Mouse (Mus musculus) forebrain, postnatal 0 days (tissue): ENCODE measurements at regions not wholly inside any gene's neighbourhood (a gene's known extent, or its start where the extent isn't known, plus 50 kb on each side); places are given as distances from the start of the nearest gene placed in this dataset.

Experiments used
- ATAC-seq: fragments of 200-750 bp; cut with Nextera tagmentation; 2 replicates; pipeline ENCODE4 v1.8.0; 2017; ENCODE audit warnings: mild to moderate bottlenecking, moderate library complexity
- DNase-seq: peaks from one replicate; pipeline ENCODE4 v3.0.0-alpha.2; 2015
- H3K27ac ChIP-seq: fragments of 300-500 bp; sonication (generic); 2 replicates; pipeline ENCODE4 v1.5.1; 2014; ENCODE audit warnings: low read depth, mild to moderate bottlenecking, antibody characterized with exemption, low read length, moderate library complexity, mixed read lengths
- H3K27me3 ChIP-seq: fragments of 300-500 bp; sonication (generic); 2 replicates; pipeline ENCODE4 v1.6.1; 2014; ENCODE audit warnings: mild to moderate bottlenecking, low read length, mixed read lengths; ENCODE audit not compliant: insufficient read depth
- H3K36me3 ChIP-seq: fragments of 300-500 bp; sonication (generic); 2 replicates; pipeline ENCODE4 v1.6.1; 2014; ENCODE audit warnings: mild to moderate bottlenecking, moderate library complexity; ENCODE audit not compliant: insufficient read depth
- H3K4me1 ChIP-seq: fragments of 300-500 bp; sonication (generic); 2 replicates; pipeline ENCODE4 v1.6.1; 2014; ENCODE audit warnings: antibody characterized with exemption; ENCODE audit not compliant: insufficient read depth
- H3K4me2 ChIP-seq: fragments of 300-500 bp; sonication (generic); 2 replicates; pipeline ENCODE4 v1.6.1; 2014; ENCODE audit warnings: low read depth, mild to moderate bottlenecking, moderate library complexity
- H3K4me3 ChIP-seq: fragments of 300-500 bp; sonication (generic); 2 replicates; pipeline ENCODE4 v1.5.1; 2014; ENCODE audit warnings: low read depth, low read length, mixed read lengths
- H3K9ac ChIP-seq: fragments of 300-500 bp; sonication (generic); 2 replicates; pipeline ENCODE4 v1.6.1; 2014; ENCODE audit warnings: mild to moderate bottlenecking
- H3K9me3 ChIP-seq: fragments of 300-500 bp; sonication (generic); 2 replicates; pipeline ENCODE4 v1.6.1; 2016; ENCODE audit warnings: low read length
- CTCF ChIP-seq: sonication (generic); IDR thresholded peaks from 2 replicates; pipeline ENCODE4 v1.5.1; 2016; ENCODE audit warnings: antibody characterized with exemption, control low read depth, low read depth
- WGBS: fragments of 180-500 bp; shearing (Covaris S2); extraction: QIAGEN DNeasy Blood & Tissue Kit; methylation state at CpG from one replicate; pipeline ENCODE4 v1.1.7; 2014; 5-methylcytosine and 5-hydroxymethylcytosine counted together

- ATAC-seq (peak; percentile 76), DNase-seq (peak; percentile 52)
- Histone ChIP-seq H3K27ac (no peak overlapping the region), H3K4me2 (no peak overlapping the region), H3K27me3 (no peaks in the 10 kb centered on the region), H3K9ac (no peak overlapping the region), H3K4me1 (no peaks in the 10 kb centered on the region), H3K4me3 (no peak overlapping the region), H3K9me3 (no peaks in the 10 kb centered on the region), H3K36me3 (no peaks in the 10 kb centered on the region)
- WGBS, result 50% methylated on average over 2 of the region's 2 CpGs
- no peak for TF ChIP-seq CTCF
Observed at GRCm38 (mm10) chr5:63169687-63170086, 356.1 kb downstream of the Dthd1 start.

- no peak for TF ChIP-seq CTCF
- H3K27ac ChIP-seq, result no peak overlapping the region
- DNase-seq (no peak), ATAC-seq (no peak)
- no peak overlapping the region for H3K4me2 ChIP-seq
- H3K4me3 ChIP-seq, result no peak overlapping the region
- no peaks in the 10 kb centered on the region for H3K27me3 ChIP-seq
- no peaks in the 10 kb centered on the region for H3K36me3 ChIP-seq
- H3K4me1 ChIP-seq, result no peaks in the 10 kb centered on the region
- no peak overlapping the region for H3K9ac ChIP-seq
- no peaks in the 10 kb centered on the region for H3K9me3 ChIP-seq
- WGBS, result 85% methylated on average over 3 of the region's 3 CpGs
Observed at GRCm38 (mm10) chr5:63170493-63170892, 356.9 kb downstream of the Dthd1 start.

GRCm38 (mm10) chr5:63213381-63213780, 399.8 kb downstream of the Dthd1 start:
- no peak for ATAC-seq
- no peak overlapping the region for H3K9ac ChIP-seq
- no peaks in the 10 kb centered on the region for H3K27me3 ChIP-seq
- no peaks in the 10 kb centered on the region for H3K4me1 ChIP-seq
- no peak for DNase-seq
- TF ChIP-seq CTCF, result no peak
- H3K9me3 ChIP-seq, result no peaks in the 10 kb centered on the region
- H3K27ac ChIP-seq, result no peak overlapping the region
- no peak overlapping the region for H3K4me2 ChIP-seq
- H3K4me3 ChIP-seq, result no peak overlapping the region
- WGBS, result 76% methylated on average over 2 of the region's 2 CpGs
- no peaks in the 10 kb centered on the region for H3K36me3 ChIP-seq

- Histone ChIP-seq H3K4me3 (no peak overlapping the region), H3K27ac (no peak overlapping the region), H3K36me3 (no peaks in the 10 kb centered on the region), H3K9ac (no peak overlapping the region), H3K9me3 (no peaks in the 10 kb centered on the region), H3K4me2 (no peak overlapping the region), H3K27me3 (no peaks in the 10 kb centered on the region), H3K4me1 (no peaks in the 10 kb centered on the region)
- ATAC-seq, result no peak
- TF ChIP-seq CTCF, result no peak
- DNase-seq, result no peak
- 55% methylated on average over 3 of the region's 3 CpGs for WGBS
Observed at GRCm38 (mm10) chr5:63219467-63219866, 405.8 kb downstream of the Dthd1 start.

- Histone ChIP-seq H3K36me3 (no peaks in the 10 kb centered on the region), H3K9ac (no peak overlapping the region), H3K27ac (no peak overlapping the region), H3K9me3 (no peaks in the 10 kb centered on the region), H3K4me1 (no peaks in the 10 kb centered on the region), H3K4me3 (no peak overlapping the region), H3K27me3 (no peaks in the 10 kb centered on the region), H3K4me2 (no peak overlapping the region)
- ATAC-seq (peak; percentile 75), DNase-seq (peak; percentile 59)
- no peak for TF ChIP-seq CTCF
Observed at GRCm38 (mm10) chr5:63262568-63262967, 386.3 kb upstream of the Nwd2 start.
